Mouse (Mus musculus) hindbrain, embryonic 13.5 days (tissue): Measurements from ENCODE around the gene Apol6. TPM values are rescaled to one million over a fixed set of nuclear protein-coding genes. Genes with fewer than 3 reads are reported as not detected.

ENCODE experiments used
- ATAC-seq: fragments of 200-750 bp; cut with Nextera tagmentation; 2 replicates; pipeline ENCODE4 v1.8.0; 2017; ENCODE audit warnings: moderate TSS enrichment; ENCODE audit not compliant: low FRiP score
- H3K27ac ChIP-seq: fragments of 300-500 bp; sonication (generic); 2 replicates; pipeline ENCODE4 v1.5.1; 2015; ENCODE audit warnings: inconsistent platforms, mild to moderate bottlenecking, moderate library complexity
- H3K27me3 ChIP-seq: fragments of 300-500 bp; sonication (generic); 2 replicates; pipeline ENCODE4 v1.6.1; 2015; ENCODE audit warnings: mild to moderate bottlenecking, inconsistent platforms
- H3K36me3 ChIP-seq: fragments of 300-500 bp; sonication (generic); 2 replicates; pipeline ENCODE4 v1.6.1; 2015; ENCODE audit warnings: mild to moderate bottlenecking, inconsistent platforms
- H3K4me1 ChIP-seq: fragments of 300-500 bp; sonication (generic); replicated peaks from 2 replicates; pipeline ENCODE4 v1.6.1; 2015; ENCODE audit warnings: inconsistent platforms
- H3K4me2 ChIP-seq: fragments of 300-500 bp; sonication (generic); 2 replicates; pipeline ENCODE4 v1.6.1; 2015; ENCODE audit warnings: inconsistent platforms, mild to moderate bottlenecking, moderate library complexity
- H3K4me3 ChIP-seq: fragments of 300-500 bp; sonication (generic); 2 replicates; pipeline ENCODE4 v1.5.1; 2015; ENCODE audit warnings: mild to moderate bottlenecking, inconsistent platforms
- H3K9ac ChIP-seq: fragments of 300-500 bp; sonication (generic); 2 replicates; pipeline ENCODE4 v1.6.1; 2015; ENCODE audit warnings: mild to moderate bottlenecking, inconsistent platforms
- H3K9me3 ChIP-seq: fragments of 300-500 bp; sonication (generic); 2 replicates; pipeline ENCODE4 v1.6.1; 2016; ENCODE audit warnings: inconsistent platforms
- WGBS: fragments of 180-500 bp; shearing (Covaris S2); methylation state at CpG from one replicate; pipeline ENCODE4 v1.1.7; 2015; 5-methylcytosine and 5-hydroxymethylcytosine counted together
- polyA plus RNA-seq: library from polyadenylated mRNA; unstranded; fragments of >200 nt; fragmentation: Nextera tagmentation; extraction: Ambion mirVana; gene quantifications from 2 replicates; pipeline ENCODE4 v1.2.1, GENCODE M21; 2015

The Apol6 gene
- polyA plus RNA-seq, 1 experiment from 2014 or later, result not detected

DNA sequence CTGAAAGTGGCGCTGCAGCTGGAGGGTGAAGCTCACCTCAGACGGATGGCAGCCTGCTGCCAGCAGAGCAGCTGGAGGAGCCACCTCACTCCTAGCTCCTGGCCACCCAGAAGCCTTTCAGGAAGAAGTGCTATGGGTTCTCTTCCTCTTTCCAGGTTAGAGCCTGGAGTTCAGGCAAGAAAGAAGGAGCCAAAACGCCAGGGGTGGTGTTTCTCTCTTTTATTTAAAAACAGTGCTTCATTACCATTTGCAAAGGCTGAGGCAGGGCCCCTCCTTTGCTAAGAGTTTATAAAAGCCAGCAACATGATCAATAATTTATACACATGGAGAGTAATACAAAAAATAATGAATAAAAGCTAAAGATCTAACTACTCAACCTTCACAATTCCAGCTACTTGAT lies 34.3 kb downstream of the Apol6 start:
- Histone ChIP-seq H3K36me3 (peaks cover 76% of the 10 kb centered on the region), H3K9ac (no peak overlapping the region), H3K9me3 (no peaks in the 10 kb centered on the region), H3K4me3 (no peak overlapping the region), H3K4me1 (peaks cover 10% of the 10 kb centered on the region; the same call in 1 of the 2 replicates), H3K4me2 (no peak overlapping the region), H3K27me3 (no peaks in the 10 kb centered on the region), H3K27ac (peak overlapping the region; percentile 60; the same call in 1 of the 2 replicates)
- 43% methylated on average over 3 of the region's 3 CpGs for WGBS
- no peak for ATAC-seq

DNA sequence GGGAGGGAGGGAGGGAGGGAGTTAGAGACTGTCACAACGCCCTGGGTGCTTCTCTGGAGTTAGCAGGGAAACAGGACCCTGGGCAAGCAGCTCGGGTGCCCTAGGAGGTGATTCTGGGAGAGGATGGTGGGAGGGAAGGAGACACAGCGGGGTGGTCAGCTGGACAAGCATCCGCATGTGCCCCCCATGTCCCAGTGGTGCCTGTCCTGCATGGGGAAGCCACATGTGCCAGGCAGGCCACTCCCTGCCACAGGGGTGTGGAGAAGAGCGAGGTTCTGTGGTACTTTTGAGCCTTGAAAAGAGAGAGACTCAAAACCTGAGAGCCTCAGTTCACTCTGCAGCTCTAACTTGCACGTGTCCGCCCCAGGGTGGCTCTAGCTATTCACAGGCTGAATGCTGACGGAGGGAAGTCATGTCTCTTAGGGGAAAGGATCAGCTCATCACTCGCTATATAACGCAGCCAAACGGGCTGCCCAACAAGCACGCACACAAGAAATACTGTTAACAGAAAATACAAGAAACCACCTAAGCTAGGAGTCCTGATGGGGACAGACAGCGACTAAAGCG lies 34.8 kb downstream of the Apol6 start:
- Histone ChIP-seq H3K27ac (0 out of 2 replicates have a peak overlapping the region, but pooled peaks have one; percentile 24), H3K27me3 (no peaks in the 10 kb centered on the region), H3K9me3 (no peaks in the 10 kb centered on the region), H3K4me3 (no peak overlapping the region), H3K36me3 (peaks cover 80% of the 10 kb centered on the region), H3K9ac (no peak overlapping the region), H3K4me2 (no peak overlapping the region), H3K4me1 (peaks cover 10% of the 10 kb centered on the region; the same call in 1 of the 2 replicates)
- ATAC-seq, result no peak
- 58% methylated on average over 14 of the region's 14 CpGs for WGBS

DNA sequence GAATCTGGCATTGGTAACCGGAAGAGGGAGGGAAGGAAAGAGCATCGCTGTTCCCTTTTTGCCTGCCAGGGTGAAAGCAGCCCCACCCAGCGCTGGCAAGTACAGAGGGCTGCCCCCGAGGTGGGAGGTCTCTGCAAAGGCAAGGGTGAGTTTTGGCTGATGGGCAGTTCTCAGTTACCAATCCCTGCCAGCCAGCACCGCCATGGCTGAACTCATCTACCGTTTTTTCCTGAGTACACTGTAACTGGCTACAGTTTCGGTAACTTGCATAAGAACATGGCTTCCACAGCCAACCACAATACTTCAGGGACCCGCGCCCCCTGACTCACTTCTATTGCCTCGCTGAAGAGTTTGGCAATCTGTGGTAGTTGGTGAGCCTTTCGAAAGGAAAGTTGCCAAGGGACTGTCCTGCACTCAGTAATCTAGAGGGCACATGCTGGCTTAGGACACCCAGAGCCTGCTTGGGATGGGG lies 35.4 kb downstream of the Apol6 start:
- H3K4me2 ChIP-seq, result no peak overlapping the region
- peak overlapping the region; percentile 26; the same call in 1 of the 2 replicates for H3K9ac ChIP-seq
- no peaks in the 10 kb centered on the region for H3K27me3 ChIP-seq
- 75% methylated on average over 11 of the region's 11 CpGs for WGBS
- H3K4me3 ChIP-seq, result no peak overlapping the region
- H3K9me3 ChIP-seq, result no peaks in the 10 kb centered on the region
- peaks cover 10% of the 10 kb centered on the region; the same call in 1 of the 2 replicates for H3K4me1 ChIP-seq
- peaks cover 86% of the 10 kb centered on the region for H3K36me3 ChIP-seq
- 0 out of 2 replicates have a peak overlapping the region, but pooled peaks have one; percentile 12 for H3K27ac ChIP-seq
- ATAC-seq, result no peak

DNA sequence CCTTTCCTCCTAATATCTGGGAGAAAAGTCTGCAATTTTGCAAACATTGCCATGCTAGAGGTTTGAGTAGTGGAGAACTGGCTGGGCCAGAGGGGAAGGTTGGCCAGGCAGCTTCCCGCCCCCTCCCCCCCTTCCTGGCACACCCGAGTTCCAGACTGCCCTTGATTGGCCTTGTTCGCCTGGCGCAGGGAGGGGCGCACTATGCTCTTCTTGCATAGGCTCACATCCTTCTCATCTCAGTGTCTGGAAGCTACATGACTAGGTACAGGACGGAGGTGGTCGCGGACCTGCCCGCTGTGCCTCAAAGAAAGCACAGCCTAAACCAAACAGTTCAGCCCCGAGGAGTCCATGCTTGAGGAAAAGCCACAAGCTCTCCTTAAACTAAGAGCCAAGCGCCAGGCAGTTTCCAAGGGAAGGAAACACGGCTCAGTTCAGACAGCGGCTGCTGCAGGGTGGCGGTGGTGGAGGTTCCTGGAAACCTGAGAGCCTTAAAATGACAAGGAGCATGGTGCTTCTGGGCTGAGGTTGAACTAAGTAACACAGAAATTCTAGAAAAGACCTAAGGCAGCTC lies 36.2 kb downstream of the Apol6 start:
- H3K27me3 ChIP-seq, result no peaks in the 10 kb centered on the region
- peaks cover 10% of the 10 kb centered on the region; the same call in 1 of the 2 replicates for H3K4me1 ChIP-seq
- no peak overlapping the region for H3K9ac ChIP-seq
- H3K36me3 ChIP-seq, result peaks cover 90% of the 10 kb centered on the region
- no peaks in the 10 kb centered on the region for H3K9me3 ChIP-seq
- peak overlapping the region; percentile 18; the same call in 1 of the 2 replicates for H3K27ac ChIP-seq
- 83% methylated on average over 14 of the region's 14 CpGs for WGBS
- H3K4me2 ChIP-seq, result no peak overlapping the region
- ATAC-seq, result no peak
- no peak overlapping the region for H3K4me3 ChIP-seq

DNA sequence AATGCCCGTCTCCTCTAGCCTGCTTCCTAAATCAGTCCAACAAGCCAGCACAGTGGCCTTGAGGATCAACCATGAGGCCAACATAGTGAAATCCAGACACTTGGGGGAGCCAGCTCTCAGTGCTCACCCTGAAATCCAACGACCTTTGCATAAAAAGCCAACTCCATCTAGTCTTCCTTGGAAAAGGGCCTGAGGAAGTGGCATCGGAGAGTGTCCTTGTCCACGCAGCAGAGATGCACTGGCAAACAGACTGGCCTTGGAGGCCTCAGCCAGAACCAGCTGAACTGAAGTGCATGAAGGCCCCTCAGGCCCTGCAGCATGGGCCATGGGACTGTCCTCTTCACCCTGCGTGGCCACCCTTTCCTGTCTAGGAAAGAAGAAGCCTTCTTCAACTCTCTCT lies 36.9 kb downstream of the Apol6 start:
- no peak overlapping the region for H3K4me2 ChIP-seq
- no peaks in the 10 kb centered on the region for H3K27me3 ChIP-seq
- H3K4me1 ChIP-seq, result peaks cover 10% of the 10 kb centered on the region; the same call in 1 of the 2 replicates
- H3K9ac ChIP-seq, result no peak overlapping the region
- peaks cover 89% of the 10 kb centered on the region for H3K36me3 ChIP-seq
- no peaks in the 10 kb centered on the region for H3K9me3 ChIP-seq
- ATAC-seq, result no peak
- peak overlapping the region; percentile 18; the same call in 1 of the 2 replicates for H3K27ac ChIP-seq
- WGBS, result 91% methylated on average over 5 of the region's 5 CpGs
- no peak overlapping the region for H3K4me3 ChIP-seq

DNA sequence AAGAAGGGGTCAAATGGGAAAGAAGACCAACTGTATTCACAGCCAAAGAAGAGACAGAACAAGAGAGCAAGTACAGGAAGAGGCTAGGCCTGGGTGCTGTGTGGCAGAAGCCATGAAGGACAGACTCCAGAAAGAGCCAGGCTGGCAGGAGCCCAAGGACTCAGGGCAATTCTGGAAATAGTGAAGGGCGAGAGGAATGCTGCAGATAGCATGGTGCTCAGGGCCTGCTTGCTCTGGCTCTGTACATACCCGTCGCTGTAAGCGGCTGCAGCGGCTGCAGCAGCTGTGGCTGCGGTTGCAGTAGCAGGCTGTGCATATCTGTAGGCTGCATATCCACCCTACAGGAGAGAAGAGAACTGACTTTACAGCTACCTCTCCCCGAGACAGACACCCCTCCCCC lies 41.3 kb downstream of the Apol6 start:
- Histone ChIP-seq H3K9me3 (no peaks in the 10 kb centered on the region), H3K27ac (0 out of 2 replicates have a peak overlapping the region, but pooled peaks have one; percentile 35), H3K4me3 (no peak overlapping the region), H3K27me3 (no peaks in the 10 kb centered on the region), H3K4me1 (peaks cover 18% of the 10 kb centered on the region), H3K4me2 (no peak overlapping the region), H3K9ac (no peak overlapping the region), H3K36me3 (peaks cover 74% of the 10 kb centered on the region)
- ATAC-seq, result no peak
- 91% methylated on average over 7 of the region's 7 CpGs for WGBS

DNA sequence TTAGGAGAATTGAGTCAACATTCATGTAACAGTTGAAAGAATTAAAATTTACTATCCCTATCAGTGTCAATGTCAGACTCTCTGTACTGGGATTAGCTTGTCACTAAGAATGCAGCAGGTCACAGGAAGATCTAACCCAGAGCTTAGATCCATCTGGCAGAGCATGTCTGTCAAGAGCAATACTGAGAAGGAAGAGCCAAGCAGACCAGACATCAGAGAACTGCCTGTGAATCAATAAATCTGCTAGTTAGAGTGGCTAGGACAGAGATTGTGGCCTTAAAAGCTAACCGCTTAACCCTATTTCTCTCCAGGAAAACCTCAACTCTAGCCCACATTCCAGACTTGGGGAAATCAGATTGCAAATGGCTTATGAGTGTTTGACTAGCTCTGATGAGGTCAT lies 42.0 kb downstream of the Apol6 start:
- 97% methylated on average over 1 of the region's 1 CpGs for WGBS
- Histone ChIP-seq H3K27me3 (no peaks in the 10 kb centered on the region), H3K4me2 (no peak overlapping the region)

DNA sequence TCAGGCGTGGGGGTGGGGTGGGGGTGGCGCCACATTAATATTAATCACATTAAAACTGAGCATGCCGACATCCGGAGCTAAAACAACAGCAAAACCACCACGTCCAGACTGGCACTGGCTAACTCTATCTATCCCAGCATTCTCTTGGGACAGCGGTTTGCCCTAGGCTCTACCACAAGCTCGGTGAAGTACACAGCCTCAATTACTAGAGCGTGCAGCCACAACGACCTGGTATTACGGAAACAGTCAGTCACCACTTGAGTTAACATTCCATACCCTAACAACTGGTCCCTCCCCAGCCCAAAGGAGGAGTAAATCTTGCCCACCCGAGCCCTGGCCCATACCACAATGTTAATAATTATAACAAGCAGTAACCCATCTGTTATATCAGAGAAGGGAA lies 44.7 kb downstream of the Apol6 start:
- no peak overlapping the region for H3K4me2 ChIP-seq
- no peak overlapping the region for H3K9ac ChIP-seq
- H3K4me1 ChIP-seq, result peaks cover 18% of the 10 kb centered on the region
- 0 out of 2 replicates have a peak overlapping the region, but pooled peaks have one; percentile 44 for H3K27ac ChIP-seq
- no peaks in the 10 kb centered on the region for H3K9me3 ChIP-seq
- H3K36me3 ChIP-seq, result peaks cover 70% of the 10 kb centered on the region
- no peak for ATAC-seq
- no peak overlapping the region for H3K4me3 ChIP-seq
- no peaks in the 10 kb centered on the region for H3K27me3 ChIP-seq
- 56% methylated on average over 11 of the region's 11 CpGs for WGBS

More for the DNA sequence above, 42.0 kb downstream of the Apol6 start:
- Histone ChIP-seq H3K9ac (no peak overlapping the region), H3K9me3 (no peaks in the 10 kb centered on the region), H3K27ac (no peak overlapping the region), H3K4me1 (peaks cover 18% of the 10 kb centered on the region), H3K36me3 (peaks cover 72% of the 10 kb centered on the region), H3K4me3 (no peak overlapping the region)
- no peak for ATAC-seq

DNA sequence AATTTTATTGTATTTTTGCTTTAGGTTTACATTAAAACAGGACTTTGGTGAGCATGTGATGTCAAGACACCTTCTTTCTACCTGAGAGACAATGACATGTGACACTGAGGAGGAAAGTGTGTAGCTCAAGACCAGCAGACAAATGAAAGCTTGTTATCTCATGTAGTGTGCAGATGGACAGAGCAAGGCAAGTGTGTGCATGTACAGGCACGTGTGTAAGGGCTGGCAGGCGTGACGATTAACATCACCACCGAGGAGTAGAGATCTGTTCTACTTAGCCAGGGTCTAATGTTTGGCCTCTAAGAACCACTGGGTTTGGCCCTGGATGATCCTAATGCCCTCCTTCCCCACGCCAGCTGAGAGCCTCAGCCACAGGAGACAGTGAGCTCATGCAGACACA lies 46.0 kb downstream of the Apol6 start:
- H3K9ac ChIP-seq, result no peak overlapping the region
- H3K9me3 ChIP-seq, result no peaks in the 10 kb centered on the region
- peaks cover 18% of the 10 kb centered on the region for H3K4me1 ChIP-seq
- no peaks in the 10 kb centered on the region for H3K27me3 ChIP-seq
- 89% methylated on average over 5 of the region's 5 CpGs for WGBS
- no peak overlapping the region for H3K4me2 ChIP-seq
- H3K4me3 ChIP-seq, result no peak overlapping the region
- no peak for ATAC-seq
- H3K27ac ChIP-seq, result no peak overlapping the region
- H3K36me3 ChIP-seq, result peaks cover 68% of the 10 kb centered on the region

DNA sequence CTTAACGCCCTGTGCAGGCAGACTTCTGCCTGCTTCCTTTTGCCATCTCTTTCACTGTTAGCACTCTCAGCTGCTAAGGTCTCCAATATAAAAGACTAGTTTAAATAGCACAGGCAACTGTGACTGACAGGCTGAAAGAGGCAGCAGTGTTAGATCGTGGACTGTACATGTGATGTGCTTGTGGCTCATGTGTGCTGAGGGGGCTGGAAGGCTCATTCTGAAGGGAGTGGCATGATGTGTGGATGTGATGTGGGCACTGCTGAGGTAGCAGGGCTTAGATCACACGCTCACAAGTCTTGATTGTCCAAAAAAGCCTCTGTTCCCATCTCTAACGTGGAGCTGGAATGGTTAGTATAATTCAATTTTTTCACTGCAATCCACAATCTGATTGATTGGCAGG lies 46.9 kb downstream of the Apol6 start:
- Histone ChIP-seq H3K4me1 (peaks cover 18% of the 10 kb centered on the region), H3K36me3 (peaks cover 67% of the 10 kb centered on the region), H3K4me2 (no peak overlapping the region), H3K27me3 (no peaks in the 10 kb centered on the region), H3K9ac (no peak overlapping the region), H3K9me3 (no peaks in the 10 kb centered on the region), H3K27ac (peak overlapping the region; percentile 40; the same call in 1 of the 2 replicates), H3K4me3 (no peak overlapping the region)
- 79% methylated on average over 4 of the region's 4 CpGs for WGBS
- no peak for ATAC-seq

DNA sequence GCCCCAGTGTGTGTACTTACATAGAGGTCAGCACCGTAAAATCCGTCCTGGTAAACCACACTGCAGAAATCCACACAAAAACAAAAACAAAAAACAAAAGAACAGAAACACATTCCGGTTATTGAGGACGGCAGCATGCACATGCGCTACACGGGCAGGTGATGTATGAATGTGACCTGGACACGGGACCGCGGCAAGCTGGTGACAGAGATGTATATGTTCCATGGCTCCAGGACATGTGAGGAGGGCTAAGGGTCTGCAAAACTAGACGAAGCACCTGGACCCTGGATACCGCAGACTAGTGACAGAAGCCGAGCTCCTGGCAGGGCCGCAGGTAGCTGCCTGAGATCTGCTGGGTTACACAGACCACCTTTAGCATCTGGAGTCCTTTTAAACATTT lies 49.9 kb downstream of the Apol6 start:
- H3K36me3 ChIP-seq, result peaks cover 69% of the 10 kb centered on the region
- no peaks in the 10 kb centered on the region for H3K9me3 ChIP-seq
- H3K27ac ChIP-seq, result no peak overlapping the region
- H3K4me1 ChIP-seq, result peaks cover 13% of the 10 kb centered on the region
- H3K9ac ChIP-seq, result no peak overlapping the region
- ATAC-seq, result no peak
- no peak overlapping the region for H3K4me2 ChIP-seq
- 93% methylated on average over 13 of the region's 13 CpGs for WGBS
- no peaks in the 10 kb centered on the region for H3K27me3 ChIP-seq
- H3K4me3 ChIP-seq, result no peak overlapping the region

DNA sequence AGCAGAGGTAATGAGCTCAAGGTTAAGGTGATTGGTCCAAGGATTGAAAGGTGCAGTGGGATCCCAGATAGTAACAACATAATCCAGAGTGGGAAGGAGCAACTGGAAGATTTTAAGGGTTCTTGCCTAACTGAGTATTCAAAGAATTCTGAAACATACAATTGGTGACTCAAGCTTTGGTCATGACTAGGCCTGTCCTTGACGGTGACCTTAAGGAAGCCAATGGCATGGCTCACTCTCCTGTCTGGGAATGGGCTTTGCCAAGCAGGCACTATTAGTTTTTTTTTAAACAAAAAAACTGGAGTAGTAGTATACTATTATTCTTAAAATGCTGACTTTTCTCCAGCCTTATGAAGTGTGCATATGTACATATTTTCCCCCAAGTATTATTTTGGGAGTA lies 50.7 kb downstream of the Apol6 start:
- no peaks in the 10 kb centered on the region for H3K9me3 ChIP-seq
- peaks cover 5% of the 10 kb centered on the region for H3K4me1 ChIP-seq
- 100% methylated on average over 1 of the region's 1 CpGs for WGBS
- H3K4me3 ChIP-seq, result no peak overlapping the region
- no peak overlapping the region for H3K4me2 ChIP-seq
- ATAC-seq, result no peak
- no peak overlapping the region for H3K27ac ChIP-seq
- H3K27me3 ChIP-seq, result no peaks in the 10 kb centered on the region
- peaks cover 73% of the 10 kb centered on the region for H3K36me3 ChIP-seq
- no peak overlapping the region for H3K9ac ChIP-seq

DNA sequence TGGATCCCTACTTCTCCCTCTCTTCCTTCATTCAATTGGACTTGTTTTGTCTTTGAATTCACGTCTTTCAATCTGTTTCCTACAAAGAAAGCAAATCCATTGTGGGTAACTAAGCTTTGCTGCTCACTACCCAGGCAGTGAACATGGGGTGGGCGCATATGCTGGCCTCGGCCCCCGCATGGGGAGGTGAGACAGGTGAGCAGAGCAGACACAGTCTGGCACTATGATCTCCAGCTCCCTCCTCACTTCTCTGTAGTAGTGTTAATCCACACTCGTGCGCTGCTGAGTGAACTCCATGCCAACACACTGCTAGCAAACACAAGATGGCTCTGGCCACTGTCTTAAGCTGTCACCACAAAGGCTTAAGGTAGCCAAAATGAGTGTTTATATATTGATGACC lies 52.8 kb downstream of the Apol6 start:
- H3K9ac ChIP-seq, result no peak overlapping the region
- no peak overlapping the region for H3K4me2 ChIP-seq
- H3K27ac ChIP-seq, result 0 out of 2 replicates have a peak overlapping the region, but pooled peaks have one; percentile 5
- 87% methylated on average over 6 of the region's 6 CpGs for WGBS
- H3K27me3 ChIP-seq, result no peaks in the 10 kb centered on the region
- H3K4me1 ChIP-seq, result no peaks in the 10 kb centered on the region
- H3K9me3 ChIP-seq, result no peaks in the 10 kb centered on the region
- no peak overlapping the region for H3K4me3 ChIP-seq
- ATAC-seq, result no peak
- peaks cover 70% of the 10 kb centered on the region for H3K36me3 ChIP-seq
